Mouse (Mus musculus): ENCODE data around the gene Mab21l1.

- TF ChIP-seq POLR2A (IDR thresholded peaks at IDR 0.05; ENCODE audit: borderline replicate concordance, low read depth, low read length) (no peak), CTCF (IDR thresholded peaks at IDR 0.05; ENCODE audit: low read depth, low read length) (no peak)
Measured at GRCm38 (mm10) chr3:55783171-55784081, 1.1 kb downstream of the Mab21l1 start.
